Mouse (Mus musculus) lung, postnatal 0 days (tissue): ENCODE measurements at regions not wholly inside any gene's neighbourhood (a gene's known extent, or its start where the extent isn't known, plus 50 kb on each side); places are given as distances from the start of the nearest gene placed in this dataset.

Experiments used
- CTCF ChIP-seq: IDR thresholded peaks from 2 replicates; pipeline ENCODE4 v1.5.1; 2016; ENCODE audit warnings: antibody characterized with exemption, mild to moderate bottlenecking
- EP300 ChIP-seq: IDR thresholded peaks from 2 replicates; pipeline ENCODE4 v1.6.1; 2016; ENCODE audit warnings: antibody characterized with exemption, mild to moderate bottlenecking, control low read depth

DNA sequence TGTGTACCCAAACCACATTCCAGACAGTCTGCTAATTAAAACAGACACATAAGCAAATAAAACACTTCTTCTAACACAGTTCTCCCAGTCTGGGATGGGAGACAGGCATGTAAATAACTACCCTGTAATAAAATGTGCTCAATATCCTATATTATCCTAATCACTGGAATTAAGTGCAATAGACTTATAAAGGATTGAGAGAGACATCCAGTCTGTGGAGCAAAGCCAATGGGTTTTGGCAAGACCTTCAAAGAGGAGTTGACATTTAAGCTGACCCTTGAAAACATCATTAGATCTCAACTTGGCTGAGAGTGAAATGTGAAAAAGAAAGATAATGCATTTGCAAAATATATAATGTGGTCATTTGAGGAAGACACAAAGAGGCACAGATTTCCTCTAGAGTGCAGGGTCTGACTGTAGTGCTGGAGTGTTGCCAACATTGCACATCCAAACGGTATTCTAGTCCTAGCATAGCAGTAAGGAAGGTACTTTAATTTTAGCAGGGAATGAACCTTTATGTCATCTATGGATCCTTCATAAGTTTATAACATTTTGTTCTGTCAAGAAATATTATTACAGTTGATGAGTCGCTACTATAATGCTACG is 202.7 kb downstream of the Pcdh17 start:
- TF ChIP-seq CTCF (no peak), EP300 (no peak)
